Mouse (Mus musculus): Measurements from ENCODE around the gene Orc2. TPM values are rescaled to one million over a fixed set of nuclear protein-coding genes. Genes with fewer than 3 reads are reported as not detected.

Orc2 gene
- 21.1 and 25.8 TPM in 2 replicates for polyA plus RNA-seq (2012; rRNA removed)

- DNase-seq (ENCODE audit: extremely low spot score in 1 of 2, low spot score in 1 of 2): peak; percentile 91 to 96
These were observed at the start of gene Orc2 for GRCm38 (mm10) chr1:58504577-58505254. TSS of gene Orc2 (minus strand) at chr1:58505109.

- DNase-seq (ENCODE audit: extremely low spot score in 1 of 2, low spot score in 1 of 2): no peak
These were observed 36.5 kb upstream of the Orc2 start for GRCm38 (mm10) chr1:58541386-58541785.

- DNase-seq (ENCODE audit: extremely low spot score in 1 of 2, low spot score in 1 of 2): no peak
These were observed 2.3 kb upstream of the Orc2 start for GRCm38 (mm10) chr1:58507249-58507648.

- DNase-seq (ENCODE audit: extremely low spot score in 1 of 2, low spot score in 1 of 2): no peak
These were observed 1.0 kb downstream of the Orc2 start for GRCm38 (mm10) chr1:58503793-58504370.

- DNase-seq (ENCODE audit: extremely low spot score in 1 of 2, low spot score in 1 of 2): no peak
These were observed 1.8 kb downstream of the Orc2 start for GRCm38 (mm10) chr1:58503134-58503533.

- DNase-seq (ENCODE audit: extremely low spot score in 1 of 2, low spot score in 1 of 2): no peak
These were observed 6.2 kb downstream of the Orc2 start for GRCm38 (mm10) chr1:58498758-58499157.

GRCm38 (mm10) chr1:58497678-58498077 is 7.2 kb downstream of the Orc2 start:
- no peak for DNase-seq (ENCODE audit: extremely low spot score in 1 of 2, low spot score in 1 of 2)

GRCm38 (mm10) chr1:58495603-58496002 is 9.3 kb downstream of the Orc2 start:
- no peak for DNase-seq (ENCODE audit: extremely low spot score in 1 of 2, low spot score in 1 of 2)

GRCm38 (mm10) chr1:58482647-58483046 is 22.3 kb downstream of the Orc2 start:
- DNase-seq (ENCODE audit: extremely low spot score in 1 of 2, low spot score in 1 of 2): no peak

GRCm38 (mm10) chr1:58475662-58476061 is 29.2 kb downstream of the Orc2 start:
- no peak for DNase-seq (ENCODE audit: extremely low spot score in 1 of 2, low spot score in 1 of 2)

- DNase-seq (ENCODE audit: extremely low spot score in 1 of 2, low spot score in 1 of 2): no peak
These were observed 39.3 kb downstream of the Orc2 start for GRCm38 (mm10) chr1:58465561-58465960.

GRCm38 (mm10) chr1:58465042-58465441 is 39.9 kb downstream of the Orc2 start:
- DNase-seq (ENCODE audit: extremely low spot score in 1 of 2, low spot score in 1 of 2): no peak

GRCm38 (mm10) chr1:58463935-58464334 is 41.0 kb downstream of the Orc2 start:
- DNase-seq (ENCODE audit: extremely low spot score in 1 of 2, low spot score in 1 of 2): no peak

- no peak for DNase-seq (ENCODE audit: extremely low spot score in 1 of 2, low spot score in 1 of 2)
These were observed 44.3 kb downstream of the Orc2 start for GRCm38 (mm10) chr1:58460566-58460965.

GRCm38 (mm10) chr1:58458867-58459266 is 46.0 kb downstream of the Orc2 start:
- DNase-seq (ENCODE audit: extremely low spot score in 1 of 2, low spot score in 1 of 2): peak in 1 of 2 experiments; percentile 38

GRCm38 (mm10) chr1:58458175-58458574 is 46.7 kb downstream of the Orc2 start:
- DNase-seq (ENCODE audit: extremely low spot score in 1 of 2, low spot score in 1 of 2): no peak

GRCm38 (mm10) chr1:58454316-58454715 is 50.6 kb downstream of the Orc2 start:
- no peak for DNase-seq (ENCODE audit: extremely low spot score in 1 of 2, low spot score in 1 of 2)

GRCm38 (mm10) chr1:58448396-58448795 is 56.5 kb downstream of the Orc2 start:
- no peak for DNase-seq (ENCODE audit: extremely low spot score in 1 of 2, low spot score in 1 of 2)

GRCm38 (mm10) chr1:58447766-58448165 is 57.1 kb downstream of the Orc2 start:
- DNase-seq (ENCODE audit: extremely low spot score in 1 of 2, low spot score in 1 of 2): no peak

- no peak for DNase-seq (ENCODE audit: extremely low spot score in 1 of 2, low spot score in 1 of 2)
These were observed 59.0 kb downstream of the Orc2 start for GRCm38 (mm10) chr1:58445861-58446260.

- DNase-seq (ENCODE audit: extremely low spot score in 1 of 2, low spot score in 1 of 2): peak; percentile 89 to 92
These were observed 59.7 kb downstream of the Orc2 start, which contains the start of the genes Nif3l1 and Ppil3 for GRCm38 (mm10) chr1:58445143-58445722. TSS of gene Nif3l1 (plus strand) at chr1:58445151. TSS of gene Ppil3 (minus strand) at chr1:58445486.

- no peak for DNase-seq (ENCODE audit: extremely low spot score in 1 of 2, low spot score in 1 of 2)
These were observed 60.2 kb downstream of the Orc2 start for GRCm38 (mm10) chr1:58444691-58445090.

Data from frontal cortex, adult 2 months (tissue).